Mouse (Mus musculus) bone marrow, adult 2 months (tissue): Measurements from ENCODE around the gene Kcnk5. TPM values are rescaled to one million over a fixed set of nuclear protein-coding genes. Genes with fewer than 3 reads are reported as not detected.

Experiments
- H3K27ac ChIP-seq: fragments of 200-500 bp; 2 replicates; pipeline ENCODE4 v1.5.1; 2012; ENCODE audit warnings: low read depth, mild to moderate bottlenecking, control low read depth, inconsistent platforms, low read length; ENCODE audit not compliant: control insufficient read depth, poor library complexity, insufficient read depth
- H3K4me1 ChIP-seq: fragments of 200-500 bp; 2 replicates; pipeline ENCODE4 v1.6.1; 2011; ENCODE audit warnings: low read length; ENCODE audit not compliant: control insufficient read depth, insufficient read depth
- H3K4me3 ChIP-seq: fragments of 200-500 bp; replicated peaks from 2 replicates; pipeline ENCODE3; 2011; ENCODE audit warnings: mild to moderate bottlenecking, low read depth, low read length, control low read depth; ENCODE audit not compliant: control insufficient read depth
- CTCF ChIP-seq: fragments of 200-500 bp; IDR thresholded peaks from 2 replicates; pipeline ENCODE4 v1.5.1; 2011; ENCODE audit warnings: low read length, control low read depth; ENCODE audit not compliant: control insufficient read depth, insufficient read depth
- POLR2A ChIP-seq: fragments of 200-500 bp; IDR thresholded peaks from 2 replicates; pipeline ENCODE4 v1.6.1; 2011; ENCODE audit warnings: low read depth, mild to moderate bottlenecking, control low read depth, low read length, borderline replicate concordance; ENCODE audit not compliant: control insufficient read depth
- WGBS: fragments of 180-500 bp; shearing (Covaris S2); methylation state at CpG from one replicate; pipeline ENCODE4 v1.1.7; 2018; 5-methylcytosine and 5-hydroxymethylcytosine counted together
- polyA plus RNA-seq: library from polyadenylated mRNA; stranded (reverse); fragments of >200 nt; gene quantifications from 2 replicates; pipeline ENCODE4 v1.2.4, GENCODE M21; 2011; ENCODE audit warnings: low replicate concordance; ENCODE audit not compliant: missing spikeins, insufficient read depth, insufficient read length

Kcnk5 gene
- polyA plus RNA-seq, 1 experiment = 5.4 TPM

DNA sequence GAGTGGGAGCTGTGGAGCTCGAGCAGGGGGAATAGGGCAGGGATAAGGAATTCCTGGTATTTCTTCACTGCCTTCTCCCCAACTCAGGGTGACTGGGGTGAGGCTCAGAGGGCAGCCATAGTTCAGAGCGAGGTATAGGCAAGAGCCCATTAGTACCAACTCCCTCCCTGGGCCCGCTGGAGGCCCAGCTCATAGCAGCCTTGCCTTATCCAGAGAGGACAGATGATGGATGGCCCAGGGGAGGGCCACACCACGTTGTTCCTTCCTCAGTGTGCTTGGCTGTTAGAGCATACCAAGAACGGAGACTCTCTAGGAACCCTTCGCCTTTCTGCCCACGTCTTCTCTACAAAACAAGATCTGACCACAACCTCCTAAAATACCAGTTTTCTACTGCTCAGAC lies 27.4 kb downstream of the Kcnk5 start:
- no peaks in the 10 kb centered on the region for H3K4me1 ChIP-seq
- no peak overlapping the region for H3K4me3 ChIP-seq
- no peak for TF ChIP-seq CTCF
- no peak for TF ChIP-seq POLR2A
- H3K27ac ChIP-seq = no peak overlapping the region
- WGBS = 49% methylated on average over 7 of the region's 7 CpGs

DNA sequence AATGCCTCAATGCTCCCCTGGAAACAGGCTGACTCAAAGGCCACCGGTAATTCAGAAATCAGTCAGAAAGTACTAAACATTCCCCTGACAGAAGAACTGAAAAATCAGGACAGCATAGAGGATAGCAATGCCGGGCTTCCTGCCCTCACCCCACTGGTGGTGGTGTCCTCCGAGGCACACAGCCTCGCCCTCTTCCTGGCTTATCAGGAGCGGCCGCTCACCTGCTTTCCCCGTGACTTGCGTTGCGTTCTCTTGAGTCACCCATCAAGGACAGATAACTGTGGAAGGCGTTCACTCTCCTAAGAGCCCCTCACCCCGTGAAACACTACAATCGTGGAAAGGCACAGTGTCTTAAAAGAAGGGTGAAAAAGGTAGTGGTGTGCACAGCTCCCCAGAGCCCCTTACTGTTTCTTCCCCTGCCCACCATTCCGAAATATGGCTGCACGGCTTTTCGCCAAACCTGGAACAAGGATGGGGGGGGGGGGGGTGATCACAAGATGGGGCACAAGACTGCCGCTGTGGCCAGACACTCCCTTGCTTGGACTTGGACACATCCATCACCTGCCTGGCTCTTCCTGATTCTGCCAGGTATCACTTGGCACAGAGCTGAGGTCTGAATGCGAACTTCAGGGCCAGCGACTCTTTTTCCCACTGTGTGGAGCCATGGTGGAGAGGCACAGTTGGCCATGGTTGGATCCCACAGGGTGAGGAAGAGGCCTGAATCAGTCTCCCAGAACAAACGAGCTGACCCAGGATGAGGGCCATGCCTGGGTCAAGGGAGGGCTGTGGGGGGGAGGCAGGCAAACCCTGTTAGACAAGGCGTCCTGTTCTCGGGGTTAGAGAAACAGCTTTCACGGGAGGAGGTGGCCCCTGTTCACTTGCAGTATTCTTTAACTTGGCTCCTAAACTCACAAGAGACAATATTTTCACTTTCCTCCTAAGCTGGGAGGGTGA lies 32.2 kb downstream of the Kcnk5 start:
- no peak overlapping the region for H3K27ac ChIP-seq
- no peak for TF ChIP-seq CTCF
- TF ChIP-seq POLR2A = no peak
- WGBS = 84% methylated on average over 22 of the region's 22 CpGs
- H3K4me3 ChIP-seq = no peak overlapping the region
- no peaks in the 10 kb centered on the region for H3K4me1 ChIP-seq

DNA sequence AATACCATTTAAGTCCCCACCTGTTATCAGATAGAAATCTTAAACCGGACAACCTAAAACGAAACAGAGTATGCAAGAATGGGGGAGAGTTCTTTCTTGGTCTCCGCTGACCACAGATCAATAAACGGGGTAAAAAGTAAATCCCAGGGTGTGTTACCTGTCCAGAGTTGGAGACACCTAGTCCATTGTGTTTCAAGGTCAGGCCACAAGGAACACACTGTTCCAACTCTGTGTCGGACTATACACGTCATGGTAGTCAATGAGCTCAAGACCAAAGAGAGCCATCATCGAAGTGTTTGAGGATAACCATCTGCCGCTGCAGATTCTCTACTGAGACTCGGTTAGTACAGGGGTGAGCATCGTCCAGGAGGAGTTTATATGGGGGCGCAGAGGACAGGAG lies 33.1 kb downstream of the Kcnk5 start:
- no peak overlapping the region for H3K4me3 ChIP-seq
- TF ChIP-seq POLR2A = no peak
- TF ChIP-seq CTCF = no peak
- H3K27ac ChIP-seq = no peak overlapping the region
- H3K4me1 ChIP-seq = no peaks in the 10 kb centered on the region
- 89% methylated on average over 11 of the region's 11 CpGs for WGBS

DNA sequence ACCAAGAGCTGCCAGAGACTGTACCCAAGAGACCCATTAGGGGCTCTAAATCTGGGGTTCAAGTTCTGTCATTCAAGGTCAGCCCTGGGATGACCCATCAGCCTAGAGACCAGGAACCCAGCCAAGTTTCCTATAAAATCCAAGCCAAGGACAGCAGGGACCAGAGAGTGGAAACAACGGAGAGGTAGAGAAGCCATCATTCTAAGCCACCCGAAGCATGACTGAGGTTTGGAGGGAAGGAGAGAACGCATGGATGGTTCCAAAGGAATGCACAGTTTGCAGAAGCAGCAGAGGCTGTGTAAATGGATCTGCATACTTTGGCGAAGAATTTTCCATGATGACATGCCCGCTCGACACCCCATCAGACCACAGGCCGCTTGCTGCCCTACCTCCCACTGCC lies 33.8 kb downstream of the Kcnk5 start:
- TF ChIP-seq POLR2A (no peak), CTCF (no peak)
- H3K4me3 ChIP-seq = no peak overlapping the region
- no peak overlapping the region for H3K27ac ChIP-seq
- no peaks in the 10 kb centered on the region for H3K4me1 ChIP-seq
- 90% methylated on average over 7 of the region's 7 CpGs for WGBS

DNA sequence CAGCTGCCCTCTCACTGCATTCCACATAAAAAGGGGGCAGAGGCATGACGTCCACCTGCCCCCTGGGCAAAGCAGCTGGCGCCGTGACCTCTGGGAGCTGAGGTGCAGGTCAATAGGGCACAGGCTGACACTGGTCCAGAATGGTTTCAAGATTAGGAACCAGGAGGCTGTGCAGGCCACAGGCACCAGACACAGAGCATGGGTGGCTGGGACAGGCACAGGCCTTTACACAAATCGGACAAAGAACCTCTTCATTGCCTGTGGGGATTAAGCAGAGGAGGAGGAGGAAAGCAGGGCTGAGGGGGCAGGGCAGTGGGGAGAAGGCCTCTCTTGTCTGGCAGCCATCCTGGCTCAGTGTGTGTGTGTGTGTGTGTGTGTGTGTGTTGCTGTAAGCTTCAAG lies 37.5 kb downstream of the Kcnk5 start:
- TF ChIP-seq CTCF = no peak
- TF ChIP-seq POLR2A = no peak
- WGBS = 84% methylated on average over 4 of the region's 4 CpGs
- Histone ChIP-seq H3K4me3 (no peak overlapping the region), H3K4me1 (no peaks in the 10 kb centered on the region), H3K27ac (no peak overlapping the region)

DNA sequence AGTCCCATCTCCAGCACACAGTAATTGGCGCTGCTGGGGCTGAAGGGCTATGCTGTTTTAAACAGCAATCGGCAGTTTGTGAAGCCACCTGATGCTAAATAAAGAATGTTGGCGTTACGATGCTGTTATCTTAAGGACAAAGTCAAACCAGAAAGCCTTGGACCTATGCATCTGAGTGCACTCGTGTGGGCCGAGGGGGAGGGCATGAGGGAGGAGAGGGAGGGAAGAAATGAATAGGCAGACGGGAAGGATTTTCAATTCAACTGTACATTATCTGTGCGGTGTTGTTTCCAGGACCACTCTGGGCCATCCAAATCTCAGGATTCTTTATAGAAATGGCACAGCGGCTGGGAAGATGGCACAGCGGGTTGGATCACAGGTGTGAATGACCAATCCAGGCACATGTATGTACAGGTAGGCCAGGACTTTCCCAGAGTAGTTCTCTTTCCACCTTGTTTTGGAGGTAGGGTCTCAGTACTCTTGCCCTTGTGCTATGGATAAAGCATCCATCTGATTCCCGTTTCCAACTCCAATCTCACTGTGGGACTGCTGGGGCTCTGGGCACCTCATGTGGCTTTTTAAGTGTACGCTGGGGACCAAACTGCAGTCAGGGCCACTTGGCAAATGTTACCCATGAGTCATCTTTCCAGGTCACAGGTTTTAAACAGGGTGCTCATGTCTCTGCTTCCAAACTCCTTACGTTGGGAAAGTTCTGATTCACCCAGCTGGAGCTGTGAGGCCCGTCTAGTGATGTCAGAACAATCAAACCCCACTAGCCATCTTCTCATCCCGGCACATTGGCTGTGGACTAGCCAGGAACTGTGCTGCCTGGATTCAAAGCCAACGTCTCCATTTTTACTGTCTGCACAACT lies 42.9 kb downstream of the Kcnk5 start, which contains the start of gene Saysd1:
TSS of gene Saysd1 (minus strand) at position 51 of the 872 bp plus-strand sequence.
- Histone ChIP-seq H3K27ac (no peak within 1 kb of the TSS), H3K4me1 (no peaks in the 10 kb centered on the region), H3K4me3 (no peak within 1 kb of the TSS)
- TF ChIP-seq CTCF (no peak), POLR2A (no peak)
- WGBS = 84% methylated on average over 16 of the region's 16 CpGs

DNA sequence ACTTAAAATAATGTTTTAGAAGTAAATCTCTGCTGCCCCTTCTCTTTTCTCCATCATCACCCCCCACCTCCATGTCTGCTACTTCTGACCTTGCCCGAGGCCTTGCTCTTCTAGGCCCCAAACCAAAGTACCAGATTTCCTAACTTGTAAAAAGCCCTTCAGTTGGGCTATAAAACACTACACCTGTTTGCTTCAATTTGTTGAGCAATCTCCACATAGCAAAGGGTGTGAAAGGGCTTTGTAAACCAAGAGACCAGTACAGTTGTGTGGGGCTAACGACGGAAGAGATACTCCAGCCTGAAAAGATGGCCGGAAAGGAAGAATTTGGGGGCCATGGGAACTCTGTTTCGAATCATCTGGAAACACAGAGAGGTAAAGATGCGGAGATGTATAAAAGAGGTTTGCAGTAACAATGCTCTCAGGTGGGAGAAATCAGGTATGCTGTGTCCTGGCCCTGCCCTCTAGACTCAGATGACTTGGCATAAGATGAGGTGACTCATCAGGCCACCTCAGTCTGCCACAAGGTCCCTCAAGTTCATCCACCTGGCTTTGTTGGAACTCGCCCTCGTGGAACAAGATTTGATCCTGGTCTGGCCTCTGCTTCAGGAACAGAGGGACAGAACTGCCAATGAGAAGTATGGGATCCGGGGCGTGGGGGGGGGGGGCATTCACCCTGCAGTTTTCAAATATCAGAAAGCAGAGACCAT lies 46.5 kb downstream of the Kcnk5 start:
- TF ChIP-seq POLR2A (no peak), CTCF (no peak)
- 82% methylated on average over 10 of the region's 10 CpGs for WGBS

More for the DNA sequence above, 46.5 kb downstream of the Kcnk5 start:
- H3K4me1 ChIP-seq = no peaks in the 10 kb centered on the region
- no peak overlapping the region for H3K27ac ChIP-seq
- H3K4me3 ChIP-seq = no peak overlapping the region
